Mouse (Mus musculus) frontal cortex, postnatal 10 days (tissue): ENCODE results near the gene Gm4907.
"Not testable (repeated sequence)": the region's sequence is repeated elsewhere in the genome, so short reads cannot be mapped to it uniquely, and the experiment has no call there.

Experiments used
- DNase-seq, 2 experiments: peaks; one replicate each; pipeline ENCODE4 v3.0.0; 2022; ENCODE audit warnings: low spot score in 2 of 2, mixed read lengths in 1 of 2

The Gm4907 gene

DNA sequence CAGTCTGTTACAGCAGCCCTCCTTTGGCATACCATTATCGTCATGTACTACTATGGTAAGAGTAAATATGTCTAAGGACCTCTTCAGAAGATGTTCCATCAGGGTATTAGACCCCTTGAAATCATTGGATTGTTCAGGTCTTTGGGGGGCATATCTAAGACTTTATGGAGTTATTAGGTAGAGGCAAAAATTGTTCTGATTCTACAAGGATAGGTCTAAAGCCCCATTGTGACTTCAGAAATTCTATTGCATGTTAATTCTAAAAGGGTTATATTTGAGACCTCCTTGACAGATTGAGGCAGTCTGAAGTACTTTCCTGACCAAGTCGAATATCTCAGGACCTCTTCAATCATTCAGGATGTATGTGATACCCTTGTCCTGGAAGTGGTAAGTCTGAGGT is at the start of gene Gm4907:
Gm4907 (plus strand) TSS at position 301 of the 400 bp plus-strand sequence.
- DNase-seq = not testable (repeated sequence)

DNA sequence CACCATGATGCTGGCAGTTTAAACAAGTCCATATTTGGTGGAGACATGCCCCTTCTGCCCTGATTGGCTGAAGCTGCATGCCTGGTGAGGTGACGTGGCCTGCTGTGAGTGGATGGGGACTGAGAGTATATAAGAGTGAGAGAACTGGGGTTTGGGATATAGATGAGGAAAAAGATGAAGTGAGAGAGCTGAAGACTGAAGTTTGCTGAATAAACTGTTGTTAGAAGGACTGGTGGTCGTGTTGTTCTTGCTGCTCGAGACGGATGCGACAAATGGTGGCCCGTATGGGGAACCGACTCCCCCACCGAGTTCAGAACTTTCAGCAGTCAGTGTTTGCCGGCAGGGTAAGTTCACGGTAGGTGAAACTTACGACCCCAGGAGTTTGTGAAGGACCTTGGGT is 48.6 kb upstream of the Gm4907 start:
- DNase-seq = not testable (repeated sequence)

DNA sequence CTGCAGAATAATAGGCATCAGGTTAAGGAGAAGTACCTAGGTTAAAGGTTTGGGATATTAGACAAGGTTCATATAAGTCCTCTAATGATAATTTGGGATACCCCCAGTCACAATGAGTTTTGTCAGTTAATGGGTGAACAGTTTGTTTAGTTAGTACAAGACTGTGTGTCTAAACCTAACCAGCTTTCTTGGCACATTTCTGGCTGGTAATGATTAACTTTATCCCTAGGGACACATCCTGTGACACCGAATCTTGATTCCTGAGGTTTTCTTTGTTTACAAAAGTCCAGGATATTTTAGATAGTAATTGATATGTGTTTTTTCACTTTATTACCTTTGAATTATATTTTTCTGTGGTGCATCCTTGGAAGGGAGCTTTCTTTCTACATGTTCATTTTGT is 41.4 kb upstream of the Gm4907 start:
- DNase-seq = no peak

DNA sequence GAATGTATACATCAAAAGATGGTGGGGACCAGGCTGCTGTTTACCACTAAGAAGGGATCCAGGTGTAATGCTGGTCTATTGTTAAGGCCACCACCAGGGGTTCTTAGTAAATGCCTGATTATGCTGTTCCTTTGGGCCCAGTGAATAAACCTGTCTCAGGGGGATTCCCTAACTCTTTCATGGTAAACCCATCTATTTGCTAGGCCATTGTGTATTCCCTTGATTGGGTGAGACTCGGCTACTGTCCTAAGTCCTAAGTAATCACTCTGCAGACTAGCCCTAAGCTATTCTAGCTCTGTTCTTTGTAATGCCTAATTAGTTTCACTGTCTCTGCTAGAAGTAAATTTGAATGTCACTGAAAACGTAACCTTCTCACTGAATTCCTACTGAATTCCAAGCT is 71.8 kb downstream of the Gm4907 start:
- DNase-seq = no peak
